Mouse (Mus musculus) hindbrain, embryonic 16.5 days (tissue): ENCODE measurements at regions not wholly inside any gene's neighbourhood (a gene's known extent, or its start where the extent isn't known, plus 50 kb on each side); places are given as distances from the start of the nearest gene placed in this dataset.
A peak's percentile ranks its signal among the peaks of the same experiment; 100 is the strongest.

Source experiments
- ATAC-seq: fragments of 200-750 bp; cut with Nextera tagmentation; 2 replicates; pipeline ENCODE4 v1.8.0; 2017; ENCODE audit warnings: moderate TSS enrichment, moderate library complexity
- H3K27ac ChIP-seq: fragments of 300-500 bp; sonication (generic); 2 replicates; pipeline ENCODE4 v1.5.1; 2014; ENCODE audit warnings: low read depth, mild to moderate bottlenecking, control low read depth, low read length, moderate library complexity
- H3K27me3 ChIP-seq: fragments of 300-500 bp; sonication (generic); replicated peaks from 2 replicates; pipeline ENCODE4 v1.6.1; 2014; ENCODE audit warnings: low read length; ENCODE audit not compliant: control insufficient read depth, insufficient read depth
- H3K36me3 ChIP-seq: fragments of 300-500 bp; sonication (generic); 2 replicates; pipeline ENCODE4 v1.6.1; 2014; ENCODE audit warnings: mild to moderate bottlenecking, low read length, moderate library complexity, mixed read lengths; ENCODE audit not compliant: control insufficient read depth, insufficient read depth
- H3K4me1 ChIP-seq: fragments of 300-500 bp; sonication (generic); 2 replicates; pipeline ENCODE4 v1.6.1; 2014; ENCODE audit warnings: low read depth, low read length; ENCODE audit not compliant: control insufficient read depth, insufficient read depth
- H3K4me2 ChIP-seq: fragments of 300-500 bp; sonication (generic); 2 replicates; pipeline ENCODE4 v1.6.1; 2014; ENCODE audit warnings: mild to moderate bottlenecking, low read length, control low read depth, moderate library complexity
- H3K4me3 ChIP-seq: fragments of 300-500 bp; sonication (generic); 2 replicates; pipeline ENCODE4 v1.5.1; 2014; ENCODE audit warnings: mild to moderate bottlenecking, low read length, control low read depth, moderate library complexity
- H3K9ac ChIP-seq: fragments of 300-500 bp; sonication (generic); 2 replicates; pipeline ENCODE4 v1.6.1; 2014; ENCODE audit warnings: low read depth, mild to moderate bottlenecking, control low read depth, low read length, moderate library complexity
- H3K9me3 ChIP-seq: fragments of 300-500 bp; sonication (generic); 2 replicates; pipeline ENCODE4 v1.6.1; 2014; ENCODE audit warnings: mild to moderate bottlenecking, low read length, moderate library complexity; ENCODE audit not compliant: control insufficient read depth
- WGBS: fragments of 180-500 bp; shearing (Covaris S2); extraction: QIAGEN DNeasy Blood & Tissue Kit; methylation state at CpG from one replicate; pipeline ENCODE4 v1.1.7; 2014; 5-methylcytosine and 5-hydroxymethylcytosine counted together

GRCm38 (mm10) chr2:106540176-106540575 is 152.9 kb upstream of the Mpped2 start:
- no peaks in the 10 kb centered on the region for H3K4me1 ChIP-seq
- WGBS, result 97% methylated on average over 5 of the region's 5 CpGs
- H3K27ac ChIP-seq, result no peak overlapping the region
- H3K4me3 ChIP-seq, result no peak overlapping the region
- no peaks in the 10 kb centered on the region for H3K9me3 ChIP-seq
- no peaks in the 10 kb centered on the region for H3K36me3 ChIP-seq
- no peak for ATAC-seq
- no peak overlapping the region for H3K4me2 ChIP-seq
- no peaks in the 10 kb centered on the region for H3K27me3 ChIP-seq
- no peak overlapping the region for H3K9ac ChIP-seq

- Histone ChIP-seq H3K9ac (no peak overlapping the region), H3K27ac (no peak overlapping the region), H3K9me3 (no peaks in the 10 kb centered on the region), H3K36me3 (no peaks in the 10 kb centered on the region), H3K27me3 (no peaks in the 10 kb centered on the region), H3K4me2 (no peak overlapping the region), H3K4me3 (no peak overlapping the region), H3K4me1 (no peaks in the 10 kb centered on the region)
- WGBS, result 79% methylated on average over 4 of the region's 4 CpGs
- no peak for ATAC-seq
Measured at GRCm38 (mm10) chr2:106547117-106547516, 146.0 kb upstream of the Mpped2 start.

- no peak overlapping the region for H3K4me3 ChIP-seq
- WGBS, result 75% methylated on average over 5 of the region's 5 CpGs
- no peaks in the 10 kb centered on the region for H3K36me3 ChIP-seq
- H3K9me3 ChIP-seq, result no peaks in the 10 kb centered on the region
- H3K4me2 ChIP-seq, result no peak overlapping the region
- H3K27ac ChIP-seq, result no peak overlapping the region
- no peaks in the 10 kb centered on the region for H3K4me1 ChIP-seq
- H3K9ac ChIP-seq, result no peak overlapping the region
- ATAC-seq, result no peak
- H3K27me3 ChIP-seq, result no peaks in the 10 kb centered on the region
Measured at GRCm38 (mm10) chr2:106553666-106554065, 139.4 kb upstream of the Mpped2 start.

- Histone ChIP-seq H3K4me2 (no peak overlapping the region), H3K9me3 (no peaks in the 10 kb centered on the region), H3K4me3 (no peak overlapping the region), H3K27ac (no peak overlapping the region), H3K4me1 (no peaks in the 10 kb centered on the region), H3K9ac (no peak overlapping the region), H3K27me3 (no peaks in the 10 kb centered on the region), H3K36me3 (no peaks in the 10 kb centered on the region)
- ATAC-seq, result no peak
- WGBS, result 68% methylated on average over 3 of the region's 3 CpGs
Measured at GRCm38 (mm10) chr2:106561571-106562090, 131.4 kb upstream of the Mpped2 start.

- Histone ChIP-seq H3K4me3 (no peak overlapping the region), H3K27ac (no peak overlapping the region), H3K9ac (no peak overlapping the region), H3K36me3 (no peaks in the 10 kb centered on the region), H3K27me3 (no peaks in the 10 kb centered on the region), H3K4me2 (no peak overlapping the region), H3K4me1 (no peaks in the 10 kb centered on the region), H3K9me3 (no peaks in the 10 kb centered on the region)
- ATAC-seq, result no peak
- 90% methylated on average over 1 of the region's 1 CpGs for WGBS
Measured at GRCm38 (mm10) chr2:106570226-106570625, 122.8 kb upstream of the Mpped2 start.

GRCm38 (mm10) chr2:106571346-106571745 is 121.7 kb upstream of the Mpped2 start:
- Histone ChIP-seq H3K36me3 (no peaks in the 10 kb centered on the region), H3K4me1 (no peaks in the 10 kb centered on the region), H3K4me2 (no peak overlapping the region), H3K9ac (no peak overlapping the region), H3K4me3 (no peak overlapping the region), H3K27ac (no peak overlapping the region), H3K9me3 (no peaks in the 10 kb centered on the region), H3K27me3 (no peaks in the 10 kb centered on the region)
- no peak for ATAC-seq
- 94% methylated on average over 3 of the region's 3 CpGs for WGBS

GRCm38 (mm10) chr2:106571913-106572312 is 121.2 kb upstream of the Mpped2 start:
- Histone ChIP-seq H3K4me2 (no peak overlapping the region), H3K27ac (no peak overlapping the region), H3K4me1 (no peaks in the 10 kb centered on the region), H3K9ac (no peak overlapping the region), H3K36me3 (no peaks in the 10 kb centered on the region), H3K27me3 (no peaks in the 10 kb centered on the region), H3K4me3 (no peak overlapping the region), H3K9me3 (no peaks in the 10 kb centered on the region)
- 74% methylated on average over 2 of the region's 2 CpGs for WGBS
- ATAC-seq, result no peak

GRCm38 (mm10) chr2:106576746-106577323 is 116.2 kb upstream of the Mpped2 start:
- H3K27ac ChIP-seq, result no peak overlapping the region
- H3K4me2 ChIP-seq, result no peak overlapping the region
- H3K9me3 ChIP-seq, result no peaks in the 10 kb centered on the region
- ATAC-seq, result no peak
- no peaks in the 10 kb centered on the region for H3K27me3 ChIP-seq
- 54% methylated on average over 4 of the region's 4 CpGs for WGBS
- H3K36me3 ChIP-seq, result no peaks in the 10 kb centered on the region
- H3K4me3 ChIP-seq, result no peak overlapping the region
- H3K4me1 ChIP-seq, result no peaks in the 10 kb centered on the region
- no peak overlapping the region for H3K9ac ChIP-seq

GRCm38 (mm10) chr2:106578062-106578461 is 115.0 kb upstream of the Mpped2 start:
- H3K4me3 ChIP-seq, result no peak overlapping the region
- no peak for ATAC-seq
- no peak overlapping the region for H3K4me2 ChIP-seq
- no peak overlapping the region for H3K27ac ChIP-seq
- 52% methylated on average over 1 of the region's 1 CpGs for WGBS
- no peaks in the 10 kb centered on the region for H3K36me3 ChIP-seq
- no peaks in the 10 kb centered on the region for H3K9me3 ChIP-seq
- H3K4me1 ChIP-seq, result no peaks in the 10 kb centered on the region
- no peak overlapping the region for H3K9ac ChIP-seq
- no peaks in the 10 kb centered on the region for H3K27me3 ChIP-seq

- peak; percentile 11; the same call in 1 of the 2 replicates for ATAC-seq
- WGBS, result 43% methylated on average over 5 of the region's 5 CpGs
Measured at GRCm38 (mm10) chr2:106580663-106581062, 112.4 kb upstream of the Mpped2 start.

More at GRCm38 (mm10) chr2:106580663-106581062, 112.4 kb upstream of the Mpped2 start:
- no peaks in the 10 kb centered on the region for H3K27me3 ChIP-seq
- H3K4me3 ChIP-seq, result no peak overlapping the region
- H3K36me3 ChIP-seq, result no peaks in the 10 kb centered on the region
- no peaks in the 10 kb centered on the region for H3K9me3 ChIP-seq
- H3K4me2 ChIP-seq, result no peak overlapping the region
- H3K9ac ChIP-seq, result no peak overlapping the region
- no peak overlapping the region for H3K27ac ChIP-seq
- H3K4me1 ChIP-seq, result no peaks in the 10 kb centered on the region
